Mouse (Mus musculus): ENCODE data around the gene Upk3bl. TPM values are rescaled to one million over a fixed set of nuclear protein-coding genes. Genes with fewer than 3 reads are reported as not detected.

Upk3bl gene
- polyA plus RNA-seq, 1 experiment = not detected

DNA sequence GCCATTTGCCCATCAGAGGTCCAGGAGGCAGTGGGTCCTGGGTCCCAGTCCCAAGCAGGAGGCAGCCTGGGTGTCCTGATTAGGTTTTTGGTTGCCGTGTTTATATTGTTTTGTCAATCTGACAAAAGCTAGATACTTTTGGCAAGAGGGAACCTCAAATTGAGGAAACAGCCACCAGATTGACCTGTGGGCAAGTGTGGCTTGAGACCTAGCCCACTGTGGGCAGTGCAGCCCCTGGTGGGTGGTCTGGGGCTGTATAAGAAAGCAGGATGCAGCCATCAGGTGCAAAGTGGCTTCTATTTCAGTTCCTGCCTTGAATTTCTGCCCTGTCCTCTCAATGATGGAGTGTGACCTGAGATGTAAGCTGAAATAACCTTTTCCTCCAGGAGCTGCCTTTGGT, 19.0 kb upstream of the Upk3bl start:
- WGBS = 55% methylated on average over 1 of the region's 1 CpGs
- no peak for DNase-seq (ENCODE audit: low read depth in 1 of 2, low spot score in 2 of 2)
- H3K36me3 ChIP-seq (ENCODE audit: control insufficient read depth, insufficient read depth, low read length) = peaks cover 14% of the 10 kb centered on the region
- no peak overlapping the region for H3K4me3 ChIP-seq (ENCODE audit: extremely low read depth, insufficient read depth, insufficient read length)
- TF ChIP-seq CTCF (IDR thresholded peaks at IDR 0.05; ENCODE audit: extremely low read depth, insufficient read depth, insufficient read length, insufficient replicate concordance) (no peak), POLR2A (IDR thresholded peaks at IDR 0.05; ENCODE audit: low read depth, low read length) (no peak)
- peaks cover 3% of the 10 kb centered on the region; the same call in 1 of the 2 replicates for H3K4me1 ChIP-seq (ENCODE audit: control insufficient read depth, insufficient read depth, insufficient read length)
- H3K27ac ChIP-seq (ENCODE audit: insufficient read depth, low read length) = no peak overlapping the region
- H3K27me3 ChIP-seq (ENCODE audit: control insufficient read depth, insufficient read depth, low read length) = no peaks in the 10 kb centered on the region

- Histone ChIP-seq H3K27me3 (ENCODE audit: control insufficient read depth, insufficient read depth, low read length) (no peaks in the 10 kb centered on the region), H3K4me1 (ENCODE audit: control insufficient read depth, insufficient read depth, insufficient read length) (peaks cover 11% of the 10 kb centered on the region; the same call in 1 of the 2 replicates), H3K27ac (ENCODE audit: insufficient read depth, low read length) (no peak overlapping the region), H3K36me3 (ENCODE audit: control insufficient read depth, insufficient read depth, low read length) (peaks cover 4% of the 10 kb centered on the region), H3K4me3 (ENCODE audit: extremely low read depth, insufficient read depth, insufficient read length) (no peak overlapping the region)
- TF ChIP-seq POLR2A (IDR thresholded peaks at IDR 0.05; ENCODE audit: low read depth, low read length) (no peak), CTCF (IDR thresholded peaks at IDR 0.05; ENCODE audit: extremely low read depth, insufficient read depth, insufficient read length, insufficient replicate concordance) (no peak)
- no peak for DNase-seq (ENCODE audit: low read depth in 1 of 2, low spot score in 2 of 2)
- 67% methylated on average over 1 of the region's 1 CpGs for WGBS
These were observed 17.6 kb upstream of the Upk3bl start for GRCm38 (mm10) chr5:136036667-136037066.

DNA sequence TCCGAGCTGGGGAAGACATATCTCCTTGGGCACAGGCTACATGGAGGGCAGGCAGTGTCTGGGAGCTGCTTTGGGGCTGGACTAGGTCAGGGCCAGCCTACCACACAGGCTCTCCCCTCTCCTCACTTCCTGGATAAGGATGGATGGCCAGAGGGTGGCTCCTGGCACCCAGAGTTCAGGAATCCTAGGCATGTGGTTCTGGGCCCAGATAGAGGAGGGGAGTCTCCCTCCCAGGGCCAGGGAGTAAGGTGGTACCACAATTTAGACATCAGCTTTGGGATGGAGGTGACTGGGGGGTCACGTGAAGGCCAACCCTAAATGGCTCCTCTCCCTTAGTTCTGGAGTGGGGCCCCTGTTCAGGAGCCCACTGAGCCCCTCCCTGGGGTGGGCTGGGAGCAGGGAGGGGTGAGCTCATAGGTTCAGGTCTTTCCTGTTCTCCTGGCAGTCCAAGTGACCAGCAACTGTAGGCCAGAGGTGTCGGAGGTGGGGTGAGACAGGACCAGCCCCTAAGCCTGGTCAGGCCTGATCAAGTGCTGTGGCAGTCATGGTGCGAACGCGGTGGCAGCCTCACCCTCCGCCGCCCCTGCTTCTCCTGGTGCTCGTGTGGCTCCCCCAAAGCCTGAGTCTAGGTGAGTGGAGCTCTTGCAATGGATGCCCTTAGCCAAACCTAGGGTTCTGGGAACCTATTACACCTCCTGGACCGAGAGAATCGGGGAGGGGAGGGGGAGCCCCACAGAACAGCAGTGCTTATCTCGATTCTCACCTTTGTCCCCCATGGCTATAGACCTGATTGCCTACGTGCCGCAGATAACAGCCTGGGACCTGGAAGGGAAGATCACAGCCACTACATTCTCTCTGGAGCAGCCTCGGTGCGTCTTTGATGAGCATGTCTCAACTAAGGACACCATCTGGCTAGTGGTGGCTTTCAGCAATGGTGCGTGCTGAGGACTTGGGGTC, 15.8 kb upstream of the Upk3bl start, which contains the start of gene Upk3b:
TSS of gene Upk3b (plus strand) at position 239 of the 957 bp plus-strand sequence.
- Histone ChIP-seq H3K27me3 (ENCODE audit: control insufficient read depth, insufficient read depth, low read length) (no peaks in the 10 kb centered on the region), H3K4me1 (ENCODE audit: control insufficient read depth, insufficient read depth, insufficient read length) (peaks cover 11% of the 10 kb centered on the region; the same call in 1 of the 2 replicates), H3K36me3 (ENCODE audit: control insufficient read depth, insufficient read depth, low read length) (no peaks in the 10 kb centered on the region), H3K27ac (ENCODE audit: insufficient read depth, low read length) (no peak within 1 kb of the TSS), H3K4me3 (ENCODE audit: extremely low read depth, insufficient read depth, insufficient read length) (no peak within 1 kb of the TSS)
- TF ChIP-seq POLR2A (IDR thresholded peaks at IDR 0.05; ENCODE audit: low read depth, low read length) (no peak), CTCF (IDR thresholded peaks at IDR 0.05; ENCODE audit: extremely low read depth, insufficient read depth, insufficient read length, insufficient replicate concordance) (no peak)
- DNase-seq (ENCODE audit: low read depth in 1 of 2, low spot score in 2 of 2) = no peak
- WGBS = 83% methylated on average over 17 of the region's 17 CpGs

DNA sequence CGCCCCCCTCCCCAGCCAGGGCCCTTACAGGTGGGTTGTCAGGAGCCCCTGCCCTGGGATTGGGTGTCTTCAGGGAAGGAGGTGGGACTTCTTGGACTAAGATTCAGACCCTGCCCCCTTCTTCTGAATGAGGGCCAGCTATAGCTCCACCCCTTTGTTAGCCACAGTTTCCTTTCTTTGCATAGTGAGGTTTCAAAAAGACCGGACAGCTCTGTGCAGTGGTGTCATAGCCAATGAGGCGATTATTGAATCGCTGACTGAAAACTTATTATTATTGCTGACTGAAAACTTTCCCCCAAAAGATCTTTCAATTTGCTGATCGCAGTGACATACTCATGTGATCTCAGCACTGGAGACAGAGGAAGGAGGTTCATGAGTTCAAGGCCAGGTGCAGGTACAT, 14.1 kb upstream of the Upk3bl start:
- no peaks in the 10 kb centered on the region for H3K27me3 ChIP-seq (ENCODE audit: control insufficient read depth, insufficient read depth, low read length)
- peaks cover 11% of the 10 kb centered on the region; the same call in 1 of the 2 replicates for H3K4me1 ChIP-seq (ENCODE audit: control insufficient read depth, insufficient read depth, insufficient read length)
- peak in 1 of 2 experiments; percentile 9 for DNase-seq (ENCODE audit: low read depth in 1 of 2, low spot score in 2 of 2)
- TF ChIP-seq CTCF (IDR thresholded peaks at IDR 0.05; ENCODE audit: extremely low read depth, insufficient read depth, insufficient read length, insufficient replicate concordance) = no peak
- TF ChIP-seq POLR2A (IDR thresholded peaks at IDR 0.05; ENCODE audit: low read depth, low read length) = no peak
- no peaks in the 10 kb centered on the region for H3K36me3 ChIP-seq (ENCODE audit: control insufficient read depth, insufficient read depth, low read length)
- no peak overlapping the region for H3K4me3 ChIP-seq (ENCODE audit: extremely low read depth, insufficient read depth, insufficient read length)
- no peak overlapping the region for H3K27ac ChIP-seq (ENCODE audit: insufficient read depth, low read length)
- WGBS = 15% methylated on average over 5 of the region's 5 CpGs

- TF ChIP-seq CTCF (IDR thresholded peaks at IDR 0.05; ENCODE audit: extremely low read depth, insufficient read depth, insufficient read length, insufficient replicate concordance) = no peak
- no peak for TF ChIP-seq POLR2A (IDR thresholded peaks at IDR 0.05; ENCODE audit: low read depth, low read length)
- peaks cover 11% of the 10 kb centered on the region; the same call in 1 of the 2 replicates for H3K4me1 ChIP-seq (ENCODE audit: control insufficient read depth, insufficient read depth, insufficient read length)
- 37% methylated on average over 2 of the region's 2 CpGs for WGBS
- no peaks in the 10 kb centered on the region for H3K27me3 ChIP-seq (ENCODE audit: control insufficient read depth, insufficient read depth, low read length)
- H3K27ac ChIP-seq (ENCODE audit: insufficient read depth, low read length) = no peak overlapping the region
- H3K36me3 ChIP-seq (ENCODE audit: control insufficient read depth, insufficient read depth, low read length) = no peaks in the 10 kb centered on the region
- H3K4me3 ChIP-seq (ENCODE audit: extremely low read depth, insufficient read depth, insufficient read length) = no peak overlapping the region
- no peak for DNase-seq (ENCODE audit: low read depth in 1 of 2, low spot score in 2 of 2)
These were observed 13.0 kb upstream of the Upk3bl start for GRCm38 (mm10) chr5:136041260-136041659.

- DNase-seq (ENCODE audit: low read depth in 1 of 2, low spot score in 2 of 2) = no peak
- no peak overlapping the region for H3K27ac ChIP-seq (ENCODE audit: insufficient read depth, low read length)
- no peaks in the 10 kb centered on the region for H3K36me3 ChIP-seq (ENCODE audit: control insufficient read depth, insufficient read depth, low read length)
- 94% methylated on average over 8 of the region's 8 CpGs for WGBS
- H3K27me3 ChIP-seq (ENCODE audit: control insufficient read depth, insufficient read depth, low read length) = no peaks in the 10 kb centered on the region
- no peak for TF ChIP-seq CTCF (IDR thresholded peaks at IDR 0.05; ENCODE audit: extremely low read depth, insufficient read depth, insufficient read length, insufficient replicate concordance)
- TF ChIP-seq POLR2A (IDR thresholded peaks at IDR 0.05; ENCODE audit: low read depth, low read length) = no peak
- peaks cover 11% of the 10 kb centered on the region; the same call in 1 of the 2 replicates for H3K4me1 ChIP-seq (ENCODE audit: control insufficient read depth, insufficient read depth, insufficient read length)
- no peak overlapping the region for H3K4me3 ChIP-seq (ENCODE audit: extremely low read depth, insufficient read depth, insufficient read length)
These were observed 12.6 kb upstream of the Upk3bl start for GRCm38 (mm10) chr5:136041666-136042065.

Data from spleen, adult 2 months (tissue).